Mouse (Mus musculus) right cerebral cortex, postnatal 25 days (tissue): Measurements from ENCODE around the gene 1700012B07Rik.

ENCODE experiments used
- DNase-seq: peaks from one replicate; pipeline ENCODE4 v3.0.0; 2022

Gene 1700012B07Rik

GRCm38 (mm10) chr11:109827946-109828345 lies at the start of gene 1700012B07Rik:
Gene 1700012B07Rik, minus strand, starts transcription at chr11:109828046.
- no peak for DNase-seq

GRCm38 (mm10) chr11:109876767-109877166 lies 48.9 kb upstream of the 1700012B07Rik start:
- no peak for DNase-seq

DNA sequence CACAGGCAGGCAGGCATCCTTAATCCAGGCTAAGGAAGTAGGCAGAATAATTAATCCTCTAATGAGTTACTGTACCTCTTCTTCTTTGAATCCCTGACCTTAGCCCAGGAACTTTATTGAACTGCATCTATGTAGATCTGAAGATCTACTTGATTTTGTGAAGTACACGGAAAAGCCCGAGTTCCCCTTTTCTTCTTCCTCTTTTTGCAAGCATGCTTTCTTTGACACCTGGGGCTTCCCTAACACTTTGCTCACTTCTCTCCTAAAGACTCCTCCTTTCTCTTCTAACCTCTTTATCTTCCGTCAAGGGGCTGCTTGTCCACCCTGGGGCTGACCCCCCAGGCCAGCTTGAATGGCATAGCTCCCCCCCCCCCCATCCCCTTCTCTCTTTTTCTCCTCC lies 48.0 kb upstream of the 1700012B07Rik start:
- DNase-seq = no peak

DNA sequence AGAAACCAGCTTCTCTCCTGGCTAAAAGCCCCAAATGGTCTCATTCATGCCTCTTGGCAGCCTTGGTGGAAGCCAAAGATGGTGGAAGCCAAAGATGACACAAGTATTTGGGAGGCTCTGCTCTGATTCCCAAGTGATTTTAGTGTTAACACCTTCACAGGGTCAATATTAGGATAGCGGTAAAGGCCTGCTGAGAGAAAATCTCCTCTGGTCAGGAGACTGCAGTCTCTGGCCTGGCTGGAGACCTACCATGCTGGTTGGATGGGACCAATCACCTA lies 47.6 kb upstream of the 1700012B07Rik start:
- DNase-seq = no peak

- no peak for DNase-seq
These were observed 47.0 kb upstream of the 1700012B07Rik start for GRCm38 (mm10) chr11:109874651-109875524.

GRCm38 (mm10) chr11:109873852-109874610 lies 46.2 kb upstream of the 1700012B07Rik start:
- DNase-seq = no peak

DNA sequence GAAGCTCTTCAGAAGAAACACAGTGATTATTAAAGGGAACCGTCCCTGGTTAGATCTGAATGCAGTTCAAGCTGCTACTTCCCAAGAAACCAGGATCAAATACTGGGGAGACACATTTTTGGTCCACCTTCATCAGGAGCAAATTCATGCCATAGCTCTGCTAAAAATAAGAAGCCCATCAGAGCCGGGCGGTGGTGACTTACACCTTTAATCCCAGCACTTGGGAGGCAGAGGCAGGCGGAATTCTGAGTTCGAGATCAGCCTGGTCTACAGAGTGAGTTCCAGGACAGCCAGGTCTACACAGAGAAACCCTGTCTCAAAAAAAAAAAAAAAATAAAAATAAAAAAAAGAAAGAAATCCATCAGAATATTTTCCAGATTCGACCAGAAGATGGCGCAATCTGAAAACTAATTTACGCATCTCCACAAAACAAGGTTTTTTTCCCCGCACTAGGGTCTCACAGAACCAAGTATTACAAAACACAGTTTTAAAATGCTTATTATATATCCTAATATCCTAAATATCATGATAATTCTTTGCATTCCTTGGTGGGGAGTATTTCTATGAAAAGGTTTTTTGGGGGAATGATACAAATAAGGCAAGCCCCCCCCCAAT lies 45.4 kb upstream of the 1700012B07Rik start:
- DNase-seq = no peak

DNA sequence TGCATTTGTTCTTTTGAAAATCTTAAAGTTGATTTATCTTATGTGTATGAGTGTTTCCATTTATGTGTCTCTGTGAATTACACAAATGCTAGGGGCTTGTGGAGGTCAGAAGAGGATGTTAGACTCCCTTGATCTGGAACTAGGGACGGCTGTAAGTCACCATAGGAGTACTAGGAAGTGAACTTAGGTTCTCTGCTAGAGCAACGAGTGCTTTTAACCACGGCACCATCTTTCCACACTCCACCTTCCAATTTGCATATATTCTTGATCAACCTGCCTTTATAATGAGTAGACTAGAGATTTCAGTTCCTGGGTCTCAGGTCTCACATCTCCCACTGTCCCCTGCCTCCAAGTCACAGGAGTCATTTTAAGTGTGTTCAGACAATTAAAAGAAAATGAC lies 44.8 kb upstream of the 1700012B07Rik start:
- DNase-seq = no peak

DNA sequence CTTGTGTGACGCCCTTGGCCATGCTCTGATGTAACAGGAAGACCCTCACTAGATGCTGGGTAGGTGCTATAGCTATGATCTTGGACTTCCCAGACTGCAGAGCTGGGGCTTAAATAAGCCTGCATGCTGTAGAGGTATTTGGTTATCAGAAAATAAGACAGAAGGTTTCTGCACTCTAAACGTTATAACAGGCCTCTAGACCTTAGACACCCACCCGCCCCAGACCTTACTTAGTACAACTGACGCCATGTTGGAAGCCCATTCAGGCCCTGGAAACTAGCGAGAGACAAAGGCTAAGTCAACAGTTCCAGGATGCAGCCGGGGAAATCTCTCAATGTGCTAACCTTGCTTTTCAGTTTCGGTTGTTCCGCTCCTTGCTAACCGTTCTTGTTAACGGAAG lies 44.2 kb upstream of the 1700012B07Rik start:
- no peak for DNase-seq

- DNase-seq = no peak
These were observed 40.0 kb upstream of the 1700012B07Rik start for GRCm38 (mm10) chr11:109867861-109868260.

DNA sequence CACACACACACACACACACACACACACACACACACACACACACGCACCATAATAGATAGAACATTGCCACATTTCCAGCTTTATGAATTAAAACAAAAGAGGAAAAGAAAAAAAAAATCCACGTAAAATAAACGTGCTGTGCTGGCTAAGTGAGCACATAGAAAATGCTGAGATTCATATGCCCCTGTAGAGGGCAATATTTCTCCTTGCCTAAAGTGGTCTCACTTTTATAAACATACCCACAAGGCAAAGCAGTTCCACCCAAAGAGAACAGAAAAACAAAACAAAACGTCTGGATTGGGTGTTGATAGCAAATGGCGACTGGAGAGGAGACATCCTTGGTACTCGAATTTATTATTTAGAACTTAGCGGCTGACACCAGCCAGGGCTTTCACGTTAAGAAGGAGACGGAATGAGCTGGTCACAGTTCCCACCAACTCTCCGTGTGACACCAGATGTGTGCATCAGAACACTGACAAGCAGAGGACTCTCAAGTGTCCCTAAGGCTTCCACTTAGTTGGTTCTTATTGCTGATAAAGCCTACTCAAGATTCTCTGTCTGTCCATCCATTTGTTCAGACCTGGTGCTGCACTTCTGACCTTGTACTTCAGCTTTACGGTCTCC lies 38.8 kb upstream of the 1700012B07Rik start:
- no peak for DNase-seq

- DNase-seq = no peak
These were observed 37.7 kb upstream of the 1700012B07Rik start for GRCm38 (mm10) chr11:109865526-109865925.

GRCm38 (mm10) chr11:109863951-109864350 lies 36.1 kb upstream of the 1700012B07Rik start:
- DNase-seq = no peak

GRCm38 (mm10) chr11:109863194-109863746 lies 35.4 kb upstream of the 1700012B07Rik start:
- no peak for DNase-seq

GRCm38 (mm10) chr11:109860508-109860907 lies 32.7 kb upstream of the 1700012B07Rik start:
- DNase-seq = peak; percentile 87

DNA sequence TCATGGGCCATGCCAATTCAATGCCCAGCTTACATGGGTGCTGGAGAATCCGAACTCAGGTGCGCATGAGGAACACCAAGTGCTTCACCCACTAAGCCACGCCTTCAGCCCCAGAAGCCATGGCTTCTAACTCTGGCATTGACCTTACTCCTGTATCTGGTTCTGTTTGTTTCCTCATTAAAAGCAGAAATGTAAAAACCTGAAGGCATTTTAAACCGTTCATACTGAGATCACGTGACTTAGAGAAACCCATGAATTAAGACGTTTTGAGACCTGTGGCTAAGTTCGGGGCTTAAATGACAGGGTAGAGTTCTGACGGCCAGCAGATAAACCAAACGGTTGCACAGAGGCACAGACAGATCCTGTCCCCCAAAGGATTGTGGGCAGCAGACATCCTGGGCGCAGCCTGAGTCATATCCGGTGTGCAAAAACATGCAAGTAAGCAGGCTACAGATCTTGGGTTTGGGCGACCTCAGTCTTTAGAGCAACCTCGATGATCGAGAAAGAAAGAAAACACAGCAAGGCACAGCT lies 32.2 kb upstream of the 1700012B07Rik start:
- no peak for DNase-seq

GRCm38 (mm10) chr11:109859441-109859840 lies 31.6 kb upstream of the 1700012B07Rik start:
- DNase-seq = no peak

DNA sequence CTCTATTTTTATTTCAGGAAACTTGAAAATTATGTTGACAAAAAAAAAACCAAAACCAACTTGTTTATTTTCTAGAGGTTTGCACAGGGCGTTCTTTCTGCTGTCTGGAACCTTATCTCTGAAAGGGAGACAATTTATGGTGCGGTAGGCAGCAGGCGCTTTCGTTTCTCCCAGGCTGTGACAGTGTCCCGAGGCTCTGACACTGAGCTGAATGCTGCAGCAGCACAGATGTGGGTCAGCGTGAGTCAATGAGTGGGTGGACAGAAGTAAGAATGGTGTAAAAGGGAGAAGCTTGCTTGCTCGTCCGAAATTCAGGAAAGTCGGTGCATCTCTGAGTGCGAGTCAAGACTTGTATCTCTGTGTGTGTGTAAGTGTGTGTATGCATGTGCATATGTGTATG lies 29.2 kb upstream of the 1700012B07Rik start:
- no peak for DNase-seq

GRCm38 (mm10) chr11:109854056-109854455 lies 26.2 kb upstream of the 1700012B07Rik start:
- DNase-seq = no peak

DNA sequence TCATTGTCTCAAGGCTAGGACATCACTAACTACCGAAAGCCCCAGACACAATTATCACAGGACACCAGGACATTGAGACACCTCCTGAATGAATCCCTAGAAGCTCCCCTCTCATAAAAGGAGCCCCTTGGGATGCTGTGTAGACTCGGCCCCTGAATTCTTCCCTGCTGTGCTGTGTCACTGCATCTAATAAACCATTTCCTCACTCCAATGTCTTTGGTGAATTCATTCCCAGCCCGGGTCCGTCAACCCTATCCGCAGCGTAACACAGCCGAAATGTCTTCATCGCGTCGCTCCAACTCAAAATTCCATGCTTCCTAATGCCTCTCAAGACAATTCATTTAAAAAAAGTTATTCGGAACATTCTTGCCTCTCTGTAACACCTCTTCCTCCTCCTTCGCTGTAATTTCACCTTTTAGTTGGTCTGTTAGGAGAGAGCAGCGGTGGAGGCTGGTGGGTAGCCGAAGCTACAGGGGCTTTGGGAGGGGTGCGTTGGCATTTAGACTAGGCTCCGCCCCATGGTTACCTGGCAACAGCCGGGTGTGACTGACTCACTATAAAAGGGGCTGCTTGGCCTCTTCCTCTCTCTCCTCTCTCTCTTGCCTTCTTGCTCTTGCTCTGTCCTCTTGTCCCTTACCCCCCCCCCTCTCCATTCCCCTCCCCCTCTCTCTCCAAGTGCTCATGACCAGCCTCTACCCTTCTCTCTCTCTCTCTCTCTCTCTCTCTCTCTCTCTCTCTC lies 25.6 kb upstream of the 1700012B07Rik start:
- no peak for DNase-seq

- DNase-seq = no peak
These were observed 24.1 kb upstream of the 1700012B07Rik start for GRCm38 (mm10) chr11:109851996-109852395.

GRCm38 (mm10) chr11:109846343-109846742 lies 18.5 kb upstream of the 1700012B07Rik start:
- DNase-seq = no peak
